Mouse (Mus musculus): ENCODE measurements around the gene Tmem50b. TPM values are rescaled to one million over a fixed set of nuclear protein-coding genes. Genes with fewer than 3 reads are reported as not detected.
"Not testable (repeated sequence)": the region's sequence is repeated elsewhere in the genome, so short reads cannot be mapped to it uniquely, and the experiment has no call there.

The Tmem50b gene
- 81.5 and 86.4 TPM in 2 replicates for total RNA-seq (2017)

GRCm38 (mm10) chr16:91597672-91598010 is at the start of gene Tmem50b:
Tmem50b (minus strand) TSS chr16:91597800.
- ATAC-seq (ENCODE audit: extremely low read depth, insufficient number of reproducible peaks, low FRiP score, poor library complexity, severe bottlenecking): peak; percentile 95

DNA sequence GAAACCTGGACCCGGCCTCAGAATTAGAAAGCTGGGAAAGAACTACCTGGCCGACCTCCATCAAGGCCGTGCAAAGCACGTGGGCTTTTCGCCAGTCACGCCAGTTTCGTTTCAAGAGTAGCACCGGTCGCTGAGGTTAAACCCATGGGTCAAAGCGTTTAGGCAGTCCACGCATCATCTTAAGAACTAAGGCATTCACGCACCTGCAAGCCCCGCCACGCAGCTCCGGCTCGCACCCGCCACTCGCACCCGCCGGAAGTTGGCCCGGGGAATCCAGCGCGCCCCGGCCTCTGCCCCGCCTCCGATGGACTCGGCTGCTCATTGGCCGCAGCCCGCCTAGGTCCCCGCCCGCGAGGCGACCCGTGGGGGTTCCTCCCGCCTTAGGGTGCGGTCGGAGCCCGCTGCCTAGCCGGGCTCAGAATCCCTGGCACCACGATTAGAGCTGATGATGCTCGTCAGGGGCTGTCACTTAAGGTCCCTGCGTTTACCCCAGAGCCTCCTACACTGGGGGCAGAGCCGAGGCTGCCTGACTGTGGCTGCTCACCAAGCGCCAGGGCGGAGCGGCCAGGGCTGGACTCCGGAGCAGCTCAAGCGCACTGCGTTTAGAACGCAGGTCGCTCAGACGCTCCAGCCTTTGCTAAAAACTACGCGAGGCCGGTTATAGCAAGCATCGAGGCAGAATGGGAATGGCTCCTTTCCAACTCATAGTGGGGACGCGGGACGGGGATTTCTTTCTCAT is 49.2 kb upstream of the Tmem50b start, which contains the start of gene Gart:
Gene Gart (minus strand): TSS at position 272 of the 739 bp plus-strand sequence.
- peak; percentile 69 for ATAC-seq (ENCODE audit: extremely low read depth, insufficient number of reproducible peaks, low FRiP score, poor library complexity, severe bottlenecking)

DNA sequence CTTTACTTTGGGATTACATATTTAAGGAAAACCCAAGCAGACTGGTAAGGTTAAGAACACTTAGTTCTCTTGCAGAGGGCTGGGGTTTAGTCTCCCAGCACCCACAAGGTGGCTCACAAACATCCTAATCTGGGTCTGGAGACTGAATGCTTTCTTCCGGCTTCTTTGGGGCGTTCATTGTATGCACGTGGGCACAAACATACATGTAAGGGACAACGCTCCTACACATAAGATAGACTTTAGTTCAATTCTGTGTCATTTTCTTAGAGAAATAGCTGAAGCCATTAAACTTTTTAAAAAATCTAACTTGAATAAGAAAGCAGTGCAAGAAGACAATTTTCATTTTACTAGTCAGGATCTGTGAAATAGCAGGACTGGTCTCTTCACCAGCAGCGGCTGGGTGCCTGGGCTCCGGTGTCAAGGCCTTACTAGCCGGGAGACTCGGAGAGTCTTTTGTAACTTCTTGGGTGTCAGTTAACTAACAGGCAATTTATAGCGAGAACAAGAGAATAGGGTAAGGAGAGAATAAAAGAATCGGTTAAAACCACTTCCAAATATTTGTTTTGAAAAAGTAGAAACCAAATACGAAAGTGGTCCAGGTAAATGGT is 48.5 kb upstream of the Tmem50b start:
- ATAC-seq (ENCODE audit: extremely low read depth, insufficient number of reproducible peaks, low FRiP score, poor library complexity, severe bottlenecking): no peak

GRCm38 (mm10) chr16:91645420-91645819 is 47.8 kb upstream of the Tmem50b start:
- ATAC-seq (ENCODE audit: extremely low read depth, insufficient number of reproducible peaks, low FRiP score, poor library complexity, severe bottlenecking): not testable (repeated sequence)

- no peak for ATAC-seq (ENCODE audit: extremely low read depth, insufficient number of reproducible peaks, low FRiP score, poor library complexity, severe bottlenecking)
Observed at GRCm38 (mm10) chr16:91644901-91645300, 47.3 kb upstream of the Tmem50b start.

DNA sequence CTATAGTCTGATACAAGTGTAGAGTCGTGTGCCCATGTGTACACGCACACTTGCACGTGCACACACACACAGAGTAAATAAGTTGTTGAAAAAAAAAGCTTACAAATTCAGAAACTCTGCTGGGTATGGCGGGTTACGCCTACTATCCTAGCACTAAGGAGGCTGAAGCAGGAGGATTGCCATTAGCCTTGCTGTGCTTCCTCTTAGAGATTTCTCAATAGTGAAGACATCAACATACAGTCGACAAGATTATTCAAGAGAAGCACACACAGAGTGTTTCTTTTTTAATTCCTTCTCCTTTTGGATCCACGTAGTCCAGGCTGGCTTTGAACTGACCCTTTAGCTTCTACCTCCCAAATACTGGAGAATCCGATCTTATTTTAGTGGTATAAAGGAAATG is 42.6 kb upstream of the Tmem50b start:
- 0 out of 2 replicates have a peak, but pooled peaks have one; percentile 51 for ATAC-seq (ENCODE audit: extremely low read depth, insufficient number of reproducible peaks, low FRiP score, poor library complexity, severe bottlenecking)

GRCm38 (mm10) chr16:91639636-91640035 is 42.0 kb upstream of the Tmem50b start:
- no peak for ATAC-seq (ENCODE audit: extremely low read depth, insufficient number of reproducible peaks, low FRiP score, poor library complexity, severe bottlenecking)

DNA sequence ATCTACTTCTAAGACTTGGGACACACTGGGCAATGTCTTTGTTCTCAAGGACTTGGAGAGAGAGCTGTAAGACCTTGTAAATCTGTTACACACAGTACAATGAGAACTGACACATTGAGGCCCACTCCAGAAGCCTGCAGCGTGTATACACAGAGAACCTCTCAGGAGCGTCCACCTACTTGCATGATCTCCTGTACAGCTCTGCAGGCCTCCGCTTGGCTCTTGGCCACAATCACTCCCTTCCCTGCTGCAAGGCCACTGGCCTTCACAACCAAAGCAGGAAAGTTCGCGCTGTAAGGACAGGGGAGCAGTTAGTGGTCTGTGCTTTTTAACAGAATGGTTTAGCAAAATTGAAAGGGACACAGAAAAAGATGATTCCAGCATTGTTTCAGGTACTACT is 41.6 kb upstream of the Tmem50b start:
- no peak for ATAC-seq (ENCODE audit: extremely low read depth, insufficient number of reproducible peaks, low FRiP score, poor library complexity, severe bottlenecking)

DNA sequence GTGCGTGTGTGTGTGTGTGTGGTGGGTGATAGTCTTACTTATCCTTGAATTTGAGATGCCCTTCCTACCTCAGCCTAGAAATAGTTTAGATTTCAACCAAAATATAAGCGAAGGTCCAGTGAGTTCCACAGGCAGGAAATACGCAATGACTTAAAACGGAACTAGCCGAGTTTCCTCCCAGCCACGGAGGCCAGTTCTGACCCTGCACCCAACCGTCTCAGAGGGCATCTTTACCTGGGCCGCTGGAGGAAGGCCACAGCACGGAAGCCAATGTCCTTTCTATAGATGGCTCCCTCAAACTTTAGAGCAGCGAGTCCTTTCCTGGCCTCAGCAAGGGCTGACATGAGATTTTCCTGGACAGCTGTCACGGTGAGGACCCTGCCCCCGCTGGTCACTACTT is 36.0 kb upstream of the Tmem50b start:
- peak; percentile 60 for ATAC-seq (ENCODE audit: extremely low read depth, insufficient number of reproducible peaks, low FRiP score, poor library complexity, severe bottlenecking)

- no peak for ATAC-seq (ENCODE audit: extremely low read depth, insufficient number of reproducible peaks, low FRiP score, poor library complexity, severe bottlenecking)
Observed at GRCm38 (mm10) chr16:91632940-91633339, 35.3 kb upstream of the Tmem50b start.

GRCm38 (mm10) chr16:91632439-91632838 is 34.8 kb upstream of the Tmem50b start:
- ATAC-seq (ENCODE audit: extremely low read depth, insufficient number of reproducible peaks, low FRiP score, poor library complexity, severe bottlenecking): no peak

DNA sequence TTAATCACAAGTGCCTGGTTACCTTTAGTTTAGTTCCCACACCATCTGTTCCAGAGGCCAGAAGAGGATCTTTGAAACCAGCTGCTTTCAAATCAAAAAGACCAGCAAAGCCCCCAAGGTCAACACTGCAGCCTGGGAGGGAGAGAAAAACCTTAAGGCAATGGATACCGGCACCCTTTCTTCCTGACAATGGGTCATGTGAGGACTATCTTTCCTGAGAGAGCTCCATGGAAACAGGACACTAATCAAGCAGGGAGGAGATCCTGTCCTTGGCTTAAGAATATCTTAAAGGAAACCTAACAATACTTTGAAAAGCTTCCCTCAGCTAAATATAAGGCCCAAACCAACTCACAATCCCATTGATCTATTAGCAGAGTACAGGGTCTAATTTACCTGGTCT is 33.0 kb upstream of the Tmem50b start:
- ATAC-seq (ENCODE audit: extremely low read depth, insufficient number of reproducible peaks, low FRiP score, poor library complexity, severe bottlenecking): no peak

GRCm38 (mm10) chr16:91629749-91630148 is 32.1 kb upstream of the Tmem50b start:
- ATAC-seq (ENCODE audit: extremely low read depth, insufficient number of reproducible peaks, low FRiP score, poor library complexity, severe bottlenecking): peak; percentile 77

GRCm38 (mm10) chr16:91628673-91629072 is 31.1 kb upstream of the Tmem50b start:
- ATAC-seq (ENCODE audit: extremely low read depth, insufficient number of reproducible peaks, low FRiP score, poor library complexity, severe bottlenecking): no peak

DNA sequence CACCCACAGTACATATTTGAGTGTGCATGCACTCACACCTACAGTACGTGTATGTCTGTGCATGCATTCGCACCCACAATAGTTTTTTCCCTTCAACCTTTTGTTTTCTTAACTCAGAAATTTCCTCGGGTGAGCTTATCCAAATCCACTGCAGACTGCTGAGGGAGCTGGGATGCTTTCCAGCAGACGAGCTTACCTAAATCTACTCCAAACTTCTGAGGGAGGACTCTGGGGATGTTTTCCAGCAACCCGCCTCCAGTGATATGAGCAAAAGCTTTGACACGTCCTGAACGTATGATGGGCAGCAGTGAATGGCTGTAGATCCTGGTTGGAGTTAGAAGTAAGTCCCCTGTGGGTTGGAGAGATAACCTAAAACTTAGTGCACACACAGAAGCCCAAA is 30.2 kb upstream of the Tmem50b start:
- no peak for ATAC-seq (ENCODE audit: extremely low read depth, insufficient number of reproducible peaks, low FRiP score, poor library complexity, severe bottlenecking)

DNA sequence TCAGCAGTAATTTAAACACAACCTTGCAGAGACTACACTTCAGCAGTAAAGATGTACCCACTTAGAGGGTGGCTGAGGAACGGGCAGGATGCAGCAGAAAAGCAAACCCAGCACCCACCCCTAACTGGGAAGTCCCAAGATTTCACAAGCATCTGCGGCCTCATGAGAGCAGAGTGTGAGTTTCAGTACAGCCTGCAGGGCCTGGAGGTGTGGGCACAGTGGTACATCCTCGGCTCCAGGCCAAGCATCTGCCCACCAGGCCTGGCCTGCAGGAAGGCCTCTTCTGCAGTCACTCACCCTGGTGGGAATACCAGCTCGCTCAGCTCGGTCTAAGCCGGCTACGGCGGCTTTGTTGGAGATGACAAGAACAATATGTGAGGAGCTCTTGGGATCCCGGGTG is 25.5 kb upstream of the Tmem50b start:
- peak; percentile 56 for ATAC-seq (ENCODE audit: extremely low read depth, insufficient number of reproducible peaks, low FRiP score, poor library complexity, severe bottlenecking)

DNA sequence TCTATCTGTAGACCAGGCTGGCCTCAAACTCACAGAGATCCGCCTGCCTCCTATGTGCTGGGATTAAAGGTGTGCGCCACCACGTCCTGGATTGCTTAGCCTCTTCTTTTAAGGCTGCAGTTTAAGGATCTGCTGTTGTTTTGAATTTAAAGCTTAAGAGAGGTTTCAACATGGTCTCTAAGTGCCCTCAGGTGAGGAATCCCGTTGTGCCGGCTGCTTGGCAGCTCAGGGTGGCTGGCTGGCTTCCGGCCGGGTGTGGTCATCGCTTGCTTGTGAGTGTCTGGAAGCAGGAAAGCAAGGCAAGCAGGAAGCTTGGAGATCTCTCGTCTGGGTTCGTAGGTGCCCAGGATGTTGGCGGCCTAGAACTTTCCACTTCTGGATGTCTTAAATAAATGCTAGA is 23.4 kb upstream of the Tmem50b start:
- ATAC-seq (ENCODE audit: extremely low read depth, insufficient number of reproducible peaks, low FRiP score, poor library complexity, severe bottlenecking): no peak

DNA sequence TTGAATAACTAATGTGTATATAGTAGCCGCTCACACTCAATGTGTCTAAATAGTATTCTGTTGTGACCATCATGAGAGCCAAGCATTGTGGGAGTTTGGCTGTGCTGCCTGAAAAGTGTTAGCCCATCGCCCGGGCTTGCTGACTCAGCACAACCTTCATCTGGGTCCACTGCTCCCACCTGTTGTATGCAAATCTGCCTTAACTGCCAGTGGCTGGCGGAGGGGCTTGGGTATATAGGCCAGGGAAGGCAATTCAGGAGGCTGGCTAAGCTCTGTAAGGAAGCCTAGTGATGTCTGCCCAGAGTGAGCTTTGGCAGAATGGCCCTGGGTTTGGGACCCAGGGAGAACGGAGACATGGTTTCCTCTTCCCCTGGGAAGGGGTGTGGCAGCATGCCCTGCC is 22.6 kb upstream of the Tmem50b start:
- ATAC-seq (ENCODE audit: extremely low read depth, insufficient number of reproducible peaks, low FRiP score, poor library complexity, severe bottlenecking): no peak

DNA sequence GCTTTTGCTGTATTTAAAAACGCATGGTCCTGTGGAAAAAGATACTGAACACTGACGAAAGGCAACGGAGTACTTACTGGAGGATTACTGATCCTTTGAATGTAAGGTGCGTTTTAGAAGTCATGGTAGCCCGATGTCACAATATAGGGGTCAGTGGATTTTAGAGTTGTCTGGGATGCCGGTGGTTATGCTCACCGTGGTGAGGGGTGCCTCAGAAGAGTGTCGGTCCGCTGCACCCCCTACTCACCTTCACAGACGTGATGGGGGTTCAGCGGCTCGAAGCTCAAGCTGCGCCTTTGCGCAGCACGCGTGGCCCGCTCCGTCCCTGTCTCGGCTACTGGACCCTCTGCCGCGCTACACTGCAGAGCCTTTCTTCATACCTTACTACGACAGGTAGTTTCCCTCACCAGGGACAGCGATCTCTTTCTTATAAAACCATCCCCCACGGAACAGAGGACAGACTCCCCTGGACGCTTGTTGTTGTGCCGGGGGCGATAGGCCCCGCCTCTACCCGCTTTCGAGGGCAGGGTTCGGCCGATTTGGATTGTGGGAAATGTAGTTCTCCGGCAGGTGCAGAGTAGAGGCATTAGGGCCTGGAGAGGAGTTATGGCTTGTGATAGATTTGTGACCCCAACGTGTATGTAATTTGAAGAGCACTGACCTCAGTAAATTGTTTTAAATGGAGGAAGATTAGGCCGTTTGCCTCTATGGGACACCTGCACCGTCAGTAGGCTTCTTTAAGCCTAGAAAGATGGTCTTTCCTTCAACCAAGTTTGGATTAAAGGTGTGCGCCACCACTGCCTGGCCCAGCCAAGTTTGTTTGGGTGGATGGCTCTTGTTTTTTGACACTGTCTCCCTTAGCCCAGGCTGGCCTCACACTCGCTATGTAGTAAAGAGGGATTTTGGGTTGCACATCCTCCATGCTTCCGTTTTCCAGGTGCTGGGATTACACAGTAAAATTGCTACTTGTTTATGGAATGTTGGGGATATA is 21.2 kb upstream of the Tmem50b start, which contains the start of gene Dnajc28:
Gene Dnajc28 (minus strand): TSS at position 516 of the 991 bp plus-strand sequence.
- ATAC-seq (ENCODE audit: extremely low read depth, insufficient number of reproducible peaks, low FRiP score, poor library complexity, severe bottlenecking): peak; percentile 90

All from neutrophil, adult 5-6 weeks (primary cell).